Mouse (Mus musculus): ENCODE measurements around the gene Vwa8. TPM values are rescaled to one million over a fixed set of nuclear protein-coding genes. Genes with fewer than 3 reads are reported as not detected.

Gene Vwa8
- total RNA-seq, 2 experiments from 2014 or later: 173 to 197 TPM

GRCm38 (mm10) chr14:79069515-79069914, 220.7 kb downstream of the Vwa8 start:
- intact Hi-C loops (cut with DNase I): no loop called here
- DNase-seq: no peak

GRCm38 (mm10) chr14:79074786-79075185, 225.9 kb downstream of the Vwa8 start:
- peak; percentile 37 to 43 for DNase-seq
- intact Hi-C loops (cut with DNase I): no loop called here

GRCm38 (mm10) chr14:79076560-79077300, 227.9 kb downstream of the Vwa8 start:
- peak; percentile 11 to 33 for DNase-seq
- intact Hi-C loops (cut with DNase I): loop anchor here (2.0 kb wide), 1 partner anchor 24 kb away; no protein-coding TSS in a partner anchor

- DNase-seq: no peak
- intact Hi-C loops (cut with DNase I): no loop called here
Measured at GRCm38 (mm10) chr14:79083573-79083972, 234.7 kb downstream of the Vwa8 start.

GRCm38 (mm10) chr14:79086006-79086405, 237.2 kb downstream of the Vwa8 start:
- intact Hi-C loops (cut with DNase I): no loop called here

GRCm38 (mm10) chr14:79089464-79089863, 240.6 kb downstream of the Vwa8 start:
- DNase-seq: peak; percentile 30 to 35
- intact Hi-C loops (cut with DNase I): no loop called here

More at GRCm38 (mm10) chr14:79086006-79086405, 237.2 kb downstream of the Vwa8 start:
- DNase-seq: no peak

GRCm38 (mm10) chr14:79097181-79097580, 248.3 kb downstream of the Vwa8 start:
- intact Hi-C loops (cut with DNase I): no loop called here
- no peak for DNase-seq

- intact Hi-C loops (cut with DNase I): loop anchor here (1.0 to 10.0 kb wide), 4 partner anchors 70 to 439 kb away; partner anchors contain the start of genes Dgkh and Vwa8
- peak; percentile 69 to 71 for DNase-seq
Measured at GRCm38 (mm10) chr14:79106655-79107515, 258.0 kb downstream of the Vwa8 start.

GRCm38 (mm10) chr14:79109375-79109774, 260.5 kb downstream of the Vwa8 start:
- DNase-seq: no peak
- intact Hi-C loops (cut with DNase I): loop anchor here (5.0 to 10.0 kb wide), 3 partner anchors 72 to 375 kb away; partner anchors contain the start of genes Dgkh and Vwa8

GRCm38 (mm10) chr14:79110012-79110411, 261.2 kb downstream of the Vwa8 start:
- intact Hi-C loops (cut with DNase I): no loop called here

GRCm38 (mm10) chr14:79112050-79112449, 263.2 kb downstream of the Vwa8 start:
- no peak for DNase-seq
- intact Hi-C loops (cut with DNase I): no loop called here

More at GRCm38 (mm10) chr14:79110012-79110411, 261.2 kb downstream of the Vwa8 start:
- DNase-seq: no peak

- intact Hi-C loops (cut with DNase I): no loop called here
- DNase-seq: no peak
Measured at GRCm38 (mm10) chr14:79114526-79115383, 265.9 kb downstream of the Vwa8 start.

GRCm38 (mm10) chr14:79118457-79118856, 269.6 kb downstream of the Vwa8 start:
- DNase-seq: no peak
- intact Hi-C loops (cut with DNase I): no loop called here

GRCm38 (mm10) chr14:79119354-79119753, 270.5 kb downstream of the Vwa8 start:
- intact Hi-C loops (cut with DNase I): no loop called here
- peak in 1 of 2 experiments; percentile 29 for DNase-seq

- intact Hi-C loops (cut with DNase I): loop anchor here (5.0 kb wide), 3 partner anchors 37 to 347 kb away; partner anchors contain the start of gene Rgcc
- no peak for DNase-seq
Measured at GRCm38 (mm10) chr14:79120681-79121080, 271.8 kb downstream of the Vwa8 start.

GRCm38 (mm10) chr14:79123466-79123865, 274.6 kb downstream of the Vwa8 start:
- intact Hi-C loops (cut with DNase I): loop anchor here (5.0 kb wide), 3 partner anchors 34 to 344 kb away; partner anchors contain the start of gene Rgcc
- DNase-seq: no peak

GRCm38 (mm10) chr14:79124643-79125042, 275.8 kb downstream of the Vwa8 start:
- intact Hi-C loops (cut with DNase I): loop anchor here (1.0 to 5.0 kb wide), 5 partner anchors 33 to 343 kb away; partner anchors contain the start of gene Rgcc
- peak; percentile 49 to 53 for DNase-seq

- intact Hi-C loops (cut with DNase I): no loop called here
- DNase-seq: no peak
Measured at GRCm38 (mm10) chr14:79126176-79126575, 277.3 kb downstream of the Vwa8 start.

GRCm38 (mm10) chr14:79134891-79135334, 286.1 kb downstream of the Vwa8 start:
- intact Hi-C loops (cut with DNase I): no loop called here
- no peak for DNase-seq

GRCm38 (mm10) chr14:79135441-79135840, 286.6 kb downstream of the Vwa8 start:
- no peak for DNase-seq
- intact Hi-C loops (cut with DNase I): no loop called here
